Mouse (Mus musculus) intestine, embryonic 16.5 days (tissue): Measurements from ENCODE around the gene Ksr2. TPM values are rescaled to one million over a fixed set of nuclear protein-coding genes. Genes with fewer than 3 reads are reported as not detected.

Experiments
- ATAC-seq: fragments of 200-750 bp; cut with Nextera tagmentation; 2 replicates; pipeline ENCODE4 v1.8.0; 2017; ENCODE audit warnings: moderate TSS enrichment, moderate library complexity
- H3K27ac ChIP-seq: fragments of 300-500 bp; sonication (generic); 2 replicates; pipeline ENCODE4 v1.5.1; 2014; ENCODE audit warnings: mild to moderate bottlenecking, low read length
- H3K27me3 ChIP-seq: fragments of 300-500 bp; sonication (generic); replicated peaks from 2 replicates; pipeline ENCODE4 v1.6.1; 2014; ENCODE audit warnings: low read length, control low read depth, mixed read lengths; ENCODE audit not compliant: control insufficient read depth, insufficient read depth
- H3K36me3 ChIP-seq: fragments of 300-500 bp; sonication (generic); 2 replicates; pipeline ENCODE4 v1.6.1; 2014; ENCODE audit warnings: low read length, control low read depth; ENCODE audit not compliant: control insufficient read depth, insufficient read depth
- H3K4me1 ChIP-seq: fragments of 300-500 bp; sonication (generic); 2 replicates; pipeline ENCODE4 v1.6.1; 2014; ENCODE audit warnings: low read length, control low read depth, mixed read lengths; ENCODE audit not compliant: control insufficient read depth, insufficient read depth
- H3K4me2 ChIP-seq: fragments of 300-500 bp; sonication (generic); 2 replicates; pipeline ENCODE4 v1.6.1; 2014; ENCODE audit warnings: low read depth, low read length, control low read depth
- H3K4me3 ChIP-seq: fragments of 300-500 bp; sonication (generic); 2 replicates; pipeline ENCODE4 v1.5.1; 2014; ENCODE audit warnings: mild to moderate bottlenecking, low read length
- H3K9ac ChIP-seq: fragments of 300-500 bp; sonication (generic); 2 replicates; pipeline ENCODE4 v1.6.1; 2014; ENCODE audit warnings: low read depth, low read length
- H3K9me3 ChIP-seq: fragments of 300-500 bp; sonication (generic); 2 replicates; pipeline ENCODE4 v1.6.1; 2016; ENCODE audit warnings: low read length, control low read depth; ENCODE audit not compliant: control insufficient read depth
- WGBS: fragments of 180-500 bp; shearing (Covaris S2); extraction: QIAGEN DNeasy Blood & Tissue Kit; methylation state at CpG from one replicate; pipeline ENCODE4 v1.1.7; 2014; 5-methylcytosine and 5-hydroxymethylcytosine counted together
- polyA plus RNA-seq: library from polyadenylated mRNA; unstranded; fragments of >200 nt; fragmentation: Nextera tagmentation; extraction: Ambion mirVana; gene quantifications from 2 replicates; pipeline ENCODE4 v1.2.1, GENCODE M21; 2015

Gene Ksr2
- polyA plus RNA-seq, 1 experiment from 2014 or later = 0.20 TPM

DNA sequence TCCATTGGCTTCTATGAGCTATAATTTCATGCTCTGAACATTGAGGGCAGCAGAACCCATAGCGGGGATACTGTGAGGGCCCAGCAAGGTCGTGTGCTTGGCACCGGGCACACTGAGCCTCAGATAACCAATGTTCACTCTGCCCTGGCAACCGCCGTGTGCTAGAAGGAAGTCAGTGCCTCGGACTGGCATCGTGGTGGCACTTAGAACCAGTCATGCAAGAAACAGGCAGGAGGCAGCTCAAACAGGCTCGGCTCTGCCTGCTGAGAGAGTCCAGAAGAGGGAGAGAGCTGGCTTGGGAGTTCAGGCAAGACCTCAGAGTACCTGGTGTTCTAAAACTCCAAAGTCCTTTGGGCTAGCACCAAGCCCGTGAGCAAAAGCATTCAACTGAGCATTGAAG lies 350.7 kb downstream of the Ksr2 start:
- ATAC-seq = no peak
- no peaks in the 10 kb centered on the region for H3K36me3 ChIP-seq
- WGBS = 85% methylated on average over 9 of the region's 9 CpGs
- no peak overlapping the region for H3K4me3 ChIP-seq
- H3K4me2 ChIP-seq = no peak overlapping the region
- H3K27me3 ChIP-seq = no peaks in the 10 kb centered on the region
- H3K4me1 ChIP-seq = no peaks in the 10 kb centered on the region
- no peak overlapping the region for H3K9ac ChIP-seq
- no peak overlapping the region for H3K27ac ChIP-seq
- H3K9me3 ChIP-seq = peaks cover 5% of the 10 kb centered on the region; the same call in 1 of the 2 replicates

DNA sequence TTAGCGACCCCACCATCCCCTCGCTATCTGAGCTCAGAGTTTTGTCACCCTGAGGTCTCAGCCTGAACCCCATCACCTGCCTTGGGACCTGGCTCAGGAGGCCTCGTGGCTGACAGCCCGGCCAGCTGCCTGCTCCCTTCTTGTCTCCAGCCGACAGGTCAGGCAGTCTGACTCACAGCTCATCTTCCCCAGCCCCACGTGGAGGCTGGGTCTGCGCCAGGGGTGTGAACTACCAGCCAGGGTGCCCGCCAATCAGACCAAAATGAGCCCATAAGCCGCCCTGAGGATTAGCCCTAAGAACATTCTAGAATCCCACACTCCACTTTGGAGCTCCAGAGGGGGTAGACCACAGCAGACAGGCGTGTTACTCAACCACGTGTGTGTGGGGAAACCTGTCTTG lies 365.4 kb downstream of the Ksr2 start:
- Histone ChIP-seq H3K4me2 (no peak overlapping the region), H3K4me1 (no peaks in the 10 kb centered on the region), H3K4me3 (no peak overlapping the region), H3K9me3 (no peaks in the 10 kb centered on the region), H3K9ac (no peak overlapping the region), H3K27me3 (no peaks in the 10 kb centered on the region), H3K36me3 (no peaks in the 10 kb centered on the region), H3K27ac (no peak overlapping the region)
- ATAC-seq = no peak
- 59% methylated on average over 11 of the region's 11 CpGs for WGBS

DNA sequence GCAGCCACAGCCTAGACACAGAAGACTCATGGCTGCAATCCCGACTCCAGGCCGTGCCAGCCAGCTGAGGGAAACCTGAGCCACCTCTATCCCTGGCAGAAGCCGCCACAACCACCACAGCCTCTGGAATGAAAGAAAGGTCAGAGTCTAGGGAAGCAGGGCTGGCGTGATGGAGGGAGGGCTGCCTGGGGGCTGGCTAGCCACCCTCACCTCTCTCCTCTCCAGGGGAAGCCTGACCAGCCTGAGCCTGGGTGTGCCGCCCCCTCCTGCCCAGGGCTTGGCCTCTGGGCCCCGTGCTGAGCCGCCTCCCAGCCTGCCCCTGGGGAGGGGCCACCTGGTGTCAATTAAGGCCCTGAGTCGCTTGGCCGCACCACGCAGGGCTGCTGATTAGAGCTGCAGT lies 366.9 kb downstream of the Ksr2 start, which contains the start of gene Nos1:
Gene Nos1, plus strand, starts transcription at position 352 of the 400 bp plus-strand sequence.
- 26% methylated on average over 10 of the region's 10 CpGs for WGBS
- no peaks in the 10 kb centered on the region for H3K4me1 ChIP-seq
- no peaks in the 10 kb centered on the region for H3K27me3 ChIP-seq
- no peak within 1 kb of the TSS for H3K4me3 ChIP-seq
- H3K9me3 ChIP-seq = 0 out of 2 replicates have a peak, but pooled peaks cover 5% of the 10 kb centered on the region
- H3K9ac ChIP-seq = no peak within 1 kb of the TSS
- H3K4me2 ChIP-seq = no peak within 1 kb of the TSS
- no peaks in the 10 kb centered on the region for H3K36me3 ChIP-seq
- no peak within 1 kb of the TSS for H3K27ac ChIP-seq
- ATAC-seq = no peak

DNA sequence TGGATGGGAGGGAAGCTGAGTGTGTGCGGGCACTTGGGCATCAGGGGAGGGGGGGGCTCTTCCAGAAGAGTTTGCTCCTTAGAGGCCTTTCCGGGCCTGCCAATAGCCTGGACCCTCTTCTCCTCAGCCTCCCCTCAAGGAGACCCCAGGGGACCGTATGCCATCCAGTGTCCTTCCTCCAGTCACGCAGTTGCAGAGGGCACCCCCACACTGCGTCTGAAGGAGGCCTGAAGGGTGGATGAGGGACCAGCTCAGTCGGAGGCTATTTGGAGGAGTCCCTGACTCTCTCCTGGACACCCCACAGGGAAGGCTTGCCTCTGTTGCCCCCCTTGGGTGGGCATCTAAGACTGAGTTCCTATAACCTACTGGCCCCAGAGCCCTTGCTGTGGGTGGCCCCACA lies 367.4 kb downstream of the Ksr2 start:
- Histone ChIP-seq H3K9ac (no peak overlapping the region), H3K36me3 (no peaks in the 10 kb centered on the region), H3K4me2 (no peak overlapping the region), H3K27me3 (no peaks in the 10 kb centered on the region), H3K4me1 (no peaks in the 10 kb centered on the region), H3K4me3 (no peak overlapping the region), H3K27ac (no peak overlapping the region), H3K9me3 (0 out of 2 replicates have a peak, but pooled peaks cover 5% of the 10 kb centered on the region)
- no peak for ATAC-seq
- WGBS = 75% methylated on average over 5 of the region's 6 CpGs

DNA sequence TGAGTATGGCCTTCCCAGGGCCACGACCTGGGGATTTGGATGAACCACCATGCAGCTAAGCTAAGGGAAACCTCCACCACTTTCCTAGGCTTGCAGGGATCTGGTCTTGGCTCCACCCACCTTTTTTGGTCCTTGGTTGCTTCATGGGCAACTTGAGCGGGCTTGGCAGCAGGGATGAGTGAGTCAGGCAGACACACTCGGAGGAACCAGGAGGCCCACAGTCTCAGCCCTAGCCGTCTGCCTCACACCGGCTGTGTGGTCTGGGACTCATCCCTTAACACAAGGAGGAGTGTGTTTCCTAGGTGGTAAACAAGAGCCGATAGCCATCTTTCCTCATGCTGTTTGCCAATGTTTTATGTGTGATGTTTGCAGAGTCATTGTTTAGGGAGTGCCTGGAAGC lies 376.3 kb downstream of the Ksr2 start:
- Histone ChIP-seq H3K36me3 (no peaks in the 10 kb centered on the region), H3K27ac (no peak overlapping the region), H3K4me1 (no peaks in the 10 kb centered on the region), H3K27me3 (no peaks in the 10 kb centered on the region), H3K4me3 (no peak overlapping the region), H3K4me2 (no peak overlapping the region), H3K9me3 (0 out of 2 replicates have a peak, but pooled peaks cover 2% of the 10 kb centered on the region), H3K9ac (no peak overlapping the region)
- WGBS = 38% methylated on average over 6 of the region's 6 CpGs
- no peak for ATAC-seq

- Histone ChIP-seq H3K27ac (no peak overlapping the region), H3K9ac (no peak overlapping the region), H3K9me3 (no peaks in the 10 kb centered on the region), H3K4me2 (no peak overlapping the region), H3K36me3 (no peaks in the 10 kb centered on the region), H3K4me3 (no peak overlapping the region), H3K27me3 (no peaks in the 10 kb centered on the region), H3K4me1 (no peaks in the 10 kb centered on the region)
- ATAC-seq = no peak
- WGBS = 87% methylated on average over 14 of the region's 14 CpGs
Observed at GRCm38 (mm10) chr5:117791875-117792274, 378.1 kb downstream of the Ksr2 start.

DNA sequence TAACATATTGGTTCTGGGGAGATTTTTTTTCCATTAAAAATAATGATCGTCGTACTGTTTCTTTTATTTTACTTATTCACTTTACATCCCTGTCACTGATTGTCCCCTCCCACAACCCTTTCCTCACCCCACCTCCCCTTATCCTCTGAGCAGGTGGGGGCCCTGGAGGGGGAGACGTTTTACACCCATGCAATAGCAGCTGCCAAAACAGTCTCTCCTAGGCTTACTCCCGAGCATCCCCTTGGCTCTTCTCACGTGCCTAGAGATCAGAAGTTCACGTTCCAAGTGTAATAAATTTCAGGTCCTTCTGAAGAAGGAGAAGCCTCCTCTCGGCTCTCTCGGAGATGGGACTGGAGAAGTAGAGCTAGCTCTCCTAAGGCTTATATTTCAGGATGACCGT lies 387.0 kb downstream of the Ksr2 start:
- Histone ChIP-seq H3K27me3 (no peaks in the 10 kb centered on the region), H3K9me3 (no peaks in the 10 kb centered on the region), H3K9ac (no peak overlapping the region), H3K4me3 (no peak overlapping the region), H3K4me2 (no peak overlapping the region), H3K4me1 (no peaks in the 10 kb centered on the region), H3K27ac (no peak overlapping the region), H3K36me3 (no peaks in the 10 kb centered on the region)
- ATAC-seq = no peak
- 59% methylated on average over 9 of the region's 9 CpGs for WGBS

GRCm38 (mm10) chr5:117802071-117802521 lies 388.3 kb downstream of the Ksr2 start:
- H3K36me3 ChIP-seq = no peaks in the 10 kb centered on the region
- no peak overlapping the region for H3K4me3 ChIP-seq
- H3K27ac ChIP-seq = no peak overlapping the region
- H3K4me1 ChIP-seq = no peaks in the 10 kb centered on the region
- 89% methylated on average over 11 of the region's 11 CpGs for WGBS
- ATAC-seq = no peak
- no peak overlapping the region for H3K4me2 ChIP-seq
- no peak overlapping the region for H3K9ac ChIP-seq
- no peaks in the 10 kb centered on the region for H3K9me3 ChIP-seq
- H3K27me3 ChIP-seq = no peaks in the 10 kb centered on the region

GRCm38 (mm10) chr5:117803551-117803950 lies 389.8 kb downstream of the Ksr2 start:
- Histone ChIP-seq H3K4me2 (no peak overlapping the region), H3K27ac (no peak overlapping the region), H3K36me3 (no peaks in the 10 kb centered on the region), H3K9me3 (no peaks in the 10 kb centered on the region), H3K9ac (no peak overlapping the region), H3K27me3 (no peaks in the 10 kb centered on the region), H3K4me1 (no peaks in the 10 kb centered on the region), H3K4me3 (no peak overlapping the region)
- WGBS = 54% methylated on average over 7 of the region's 7 CpGs
- no peak for ATAC-seq

DNA sequence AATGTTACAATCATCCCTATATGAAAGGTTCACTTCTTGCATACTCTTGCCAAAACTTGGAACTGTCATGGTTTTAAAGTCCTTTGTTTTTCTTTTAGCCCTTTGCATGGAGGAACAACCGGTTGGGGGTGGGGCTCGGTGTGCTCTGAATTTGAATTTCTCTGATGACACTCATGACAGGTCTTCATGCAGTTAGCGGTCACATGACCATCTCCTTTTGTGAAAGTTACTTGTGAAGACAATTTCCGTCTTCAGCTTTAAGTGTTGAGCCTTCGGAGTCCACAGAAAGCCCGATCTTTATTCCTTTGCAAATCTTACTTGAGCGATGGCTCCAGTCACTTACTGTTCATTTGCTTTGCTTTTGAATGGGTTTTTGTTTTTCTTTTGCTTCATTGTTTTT lies 397.1 kb downstream of the Ksr2 start:
- Histone ChIP-seq H3K27ac (no peak overlapping the region), H3K4me2 (no peak overlapping the region), H3K9me3 (no peaks in the 10 kb centered on the region), H3K9ac (no peak overlapping the region), H3K36me3 (no peaks in the 10 kb centered on the region), H3K4me3 (no peak overlapping the region), H3K4me1 (no peaks in the 10 kb centered on the region), H3K27me3 (no peaks in the 10 kb centered on the region)
- ATAC-seq = no peak
- 92% methylated on average over 7 of the region's 7 CpGs for WGBS
